Mouse (Mus musculus) liver, embryonic 11.5 days (tissue): Measurements from ENCODE around the gene Slc35b4. TPM values are rescaled to one million over a fixed set of nuclear protein-coding genes. Genes with fewer than 3 reads are reported as not detected.

Source experiments
- ATAC-seq: fragments of 200-750 bp; cut with Nextera tagmentation; replicated peaks from 2 replicates; pipeline ENCODE4 v1.8.0; 2017; ENCODE audit warnings: moderate number of reproducible peaks, mild to moderate bottlenecking, moderate TSS enrichment, moderate library complexity; ENCODE audit not compliant: low FRiP score
- DNase-seq: peaks from one replicate; pipeline ENCODE4 v3.0.0-alpha.2; 2017; ENCODE audit warnings: low spot score
- H3K27ac ChIP-seq: fragments of 300-500 bp; sonication (generic); 2 replicates; pipeline ENCODE4 v1.5.1; 2014; ENCODE audit warnings: mild to moderate bottlenecking, low read depth, low read length, control low read depth
- H3K27me3 ChIP-seq: fragments of 300-500 bp; sonication (generic); replicated peaks from 2 replicates; pipeline ENCODE4 v1.6.1; 2014; ENCODE audit warnings: low read length, mixed read lengths; ENCODE audit not compliant: control insufficient read depth, insufficient read depth
- H3K36me3 ChIP-seq: fragments of 300-500 bp; sonication (generic); 2 replicates; pipeline ENCODE4 v1.6.1; 2014; ENCODE audit warnings: mild to moderate bottlenecking, low read length, moderate library complexity, mixed read lengths; ENCODE audit not compliant: control insufficient read depth, insufficient read depth
- H3K4me1 ChIP-seq: fragments of 300-500 bp; sonication (generic); replicated peaks from 2 replicates; pipeline ENCODE4 v1.6.1; 2014; ENCODE audit warnings: low read length, mixed read lengths; ENCODE audit not compliant: control insufficient read depth, insufficient read depth
- H3K4me2 ChIP-seq: fragments of 300-500 bp; sonication (generic); 2 replicates; pipeline ENCODE4 v1.6.1; 2014; ENCODE audit warnings: mild to moderate bottlenecking, control low read depth, moderate library complexity
- H3K4me3 ChIP-seq: fragments of 300-500 bp; sonication (generic); 2 replicates; pipeline ENCODE4 v1.5.1; 2014; ENCODE audit warnings: low read depth, low read length, control low read depth
- H3K9ac ChIP-seq: fragments of 300-500 bp; sonication (generic); 2 replicates; pipeline ENCODE4 v1.6.1; 2014; ENCODE audit warnings: low read depth, low read length, control low read depth
- H3K9me3 ChIP-seq: fragments of 300-500 bp; sonication (generic); 2 replicates; pipeline ENCODE4 v1.6.1; 2016; ENCODE audit warnings: low read length, inconsistent platforms, mixed read lengths; ENCODE audit not compliant: control insufficient read depth
- WGBS: fragments of 180-500 bp; shearing (Covaris S2); extraction: QIAGEN DNeasy Blood & Tissue Kit; methylation state at CpG from one replicate; pipeline ENCODE4 v1.1.7; 2014; 5-methylcytosine and 5-hydroxymethylcytosine counted together
- polyA plus RNA-seq: library from polyadenylated mRNA; unstranded; fragments of >200 nt; fragmentation: Nextera tagmentation; extraction: Ambion mirVana; gene quantifications from 2 replicates; pipeline ENCODE4 v1.2.1, GENCODE M21; 2014

The Slc35b4 gene
- polyA plus RNA-seq, 1 experiment from 2014 or later: 37.5 TPM

GRCm38 (mm10) chr6:34161511-34161910, 15.4 kb downstream of the Slc35b4 start:
- Histone ChIP-seq H3K4me2 (no peak overlapping the region), H3K4me3 (no peak overlapping the region), H3K27me3 (no peaks in the 10 kb centered on the region), H3K9me3 (no peaks in the 10 kb centered on the region), H3K4me1 (peaks cover 9% of the 10 kb centered on the region), H3K36me3 (peaks cover 11% of the 10 kb centered on the region; the same call in 1 of the 2 replicates), H3K27ac (no peak overlapping the region), H3K9ac (no peak overlapping the region)
- no peak for ATAC-seq
- WGBS: 86% methylated on average over 7 of the region's 7 CpGs
- DNase-seq: no peak

GRCm38 (mm10) chr6:34160816-34161310, 16.0 kb downstream of the Slc35b4 start:
- Histone ChIP-seq H3K4me3 (no peak overlapping the region), H3K27ac (no peak overlapping the region), H3K4me2 (no peak overlapping the region), H3K9me3 (no peaks in the 10 kb centered on the region), H3K4me1 (peaks cover 16% of the 10 kb centered on the region), H3K9ac (no peak overlapping the region), H3K36me3 (peaks cover 11% of the 10 kb centered on the region; the same call in 1 of the 2 replicates), H3K27me3 (no peaks in the 10 kb centered on the region)
- ATAC-seq (no peak), DNase-seq (no peak)
- WGBS: 88% methylated on average over 7 of the region's 7 CpGs

- H3K9ac ChIP-seq: no peak overlapping the region
- no peak overlapping the region for H3K4me3 ChIP-seq
- DNase-seq (peak; percentile 35), ATAC-seq (no peak)
- H3K27me3 ChIP-seq: no peaks in the 10 kb centered on the region
- no peak overlapping the region for H3K27ac ChIP-seq
- no peaks in the 10 kb centered on the region for H3K9me3 ChIP-seq
- 59% methylated on average over 23 of the region's 23 CpGs for WGBS
- peaks cover 22% of the 10 kb centered on the region for H3K4me1 ChIP-seq
- no peak overlapping the region for H3K4me2 ChIP-seq
- peaks cover 11% of the 10 kb centered on the region; the same call in 1 of the 2 replicates for H3K36me3 ChIP-seq
Observed at GRCm38 (mm10) chr6:34159998-34160815, 16.7 kb downstream of the Slc35b4 start.

GRCm38 (mm10) chr6:34156841-34157748, 19.8 kb downstream of the Slc35b4 start:
- no peak for DNase-seq

GRCm38 (mm10) chr6:34156057-34156456, 20.9 kb downstream of the Slc35b4 start:
- peak overlapping the region; percentile 47 for H3K4me2 ChIP-seq
- peaks cover 32% of the 10 kb centered on the region for H3K4me1 ChIP-seq
- WGBS: 32% methylated on average over 5 of the region's 5 CpGs
- H3K27ac ChIP-seq: peak overlapping the region; percentile 70; the same call in 1 of the 2 replicates
- no peak overlapping the region for H3K4me3 ChIP-seq
- H3K36me3 ChIP-seq: peaks cover 11% of the 10 kb centered on the region; the same call in 1 of the 2 replicates
- H3K9ac ChIP-seq: peak overlapping the region; percentile 38; the same call in 1 of the 2 replicates
- no peaks in the 10 kb centered on the region for H3K27me3 ChIP-seq
- DNase-seq (no peak), ATAC-seq (0 out of 2 replicates have a peak, but pooled peaks have one; percentile 23)
- no peaks in the 10 kb centered on the region for H3K9me3 ChIP-seq

More at GRCm38 (mm10) chr6:34156841-34157748, 19.8 kb downstream of the Slc35b4 start:
- Histone ChIP-seq H3K9ac (no peak overlapping the region), H3K4me2 (peak overlapping the region; percentile 22), H3K27ac (peak overlapping the region; percentile 56), H3K27me3 (no peaks in the 10 kb centered on the region), H3K36me3 (peaks cover 11% of the 10 kb centered on the region; the same call in 1 of the 2 replicates), H3K4me3 (no peak overlapping the region), H3K4me1 (peaks cover 32% of the 10 kb centered on the region), H3K9me3 (no peaks in the 10 kb centered on the region)
- 66% methylated on average over 14 of the region's 14 CpGs for WGBS
- ATAC-seq: peak; percentile 89

GRCm38 (mm10) chr6:34155137-34155804, 21.6 kb downstream of the Slc35b4 start:
- Histone ChIP-seq H3K4me2 (peak overlapping the region; percentile 47), H3K27ac (peak overlapping the region; percentile 70), H3K4me3 (no peak overlapping the region), H3K27me3 (no peaks in the 10 kb centered on the region), H3K36me3 (peaks cover 11% of the 10 kb centered on the region; the same call in 1 of the 2 replicates), H3K9me3 (no peaks in the 10 kb centered on the region), H3K9ac (peak overlapping the region; percentile 38), H3K4me1 (peaks cover 27% of the 10 kb centered on the region)
- 57% methylated on average over 15 of the region's 15 CpGs for WGBS
- ATAC-seq (peak; percentile 61), DNase-seq (no peak)

GRCm38 (mm10) chr6:34154202-34154601, 22.7 kb downstream of the Slc35b4 start:
- H3K4me1 ChIP-seq: peaks cover 27% of the 10 kb centered on the region
- no peak overlapping the region for H3K9ac ChIP-seq
- WGBS: 69% methylated on average over 3 of the region's 3 CpGs
- ATAC-seq (no peak), DNase-seq (no peak)
- H3K27ac ChIP-seq: no peak overlapping the region
- no peak overlapping the region for H3K4me3 ChIP-seq
- no peaks in the 10 kb centered on the region for H3K9me3 ChIP-seq
- no peak overlapping the region for H3K4me2 ChIP-seq
- peaks cover 10% of the 10 kb centered on the region; the same call in 1 of the 2 replicates for H3K36me3 ChIP-seq
- no peaks in the 10 kb centered on the region for H3K27me3 ChIP-seq
